Mouse (Mus musculus) stomach, embryonic 14.5 days (tissue): ENCODE data around the gene Mb21d2. TPM values are rescaled to one million over a fixed set of nuclear protein-coding genes. Genes with fewer than 3 reads are reported as not detected.

Source experiments
- ATAC-seq: fragments of 200-750 bp; cut with Nextera tagmentation; 2 replicates; pipeline ENCODE4 v1.8.0; 2017; ENCODE audit warnings: low read depth, moderate TSS enrichment; ENCODE audit not compliant: insufficient number of reproducible peaks, insufficient read depth, low FRiP score
- H3K27ac ChIP-seq: fragments of 300-500 bp; sonication (generic); 2 replicates; pipeline ENCODE4 v1.5.1; 2014; ENCODE audit warnings: mild to moderate bottlenecking, low read length, moderate library complexity, mixed read lengths
- H3K27me3 ChIP-seq: fragments of 300-500 bp; sonication (generic); 2 replicates; pipeline ENCODE4 v1.6.1; 2014; ENCODE audit warnings: low read length, control low read depth, mixed read lengths; ENCODE audit not compliant: control insufficient read depth, insufficient read depth
- H3K36me3 ChIP-seq: fragments of 300-500 bp; sonication (generic); 2 replicates; pipeline ENCODE4 v1.6.1; 2014; ENCODE audit warnings: mild to moderate bottlenecking, control low read depth, low read length, moderate library complexity, mixed read lengths; ENCODE audit not compliant: control insufficient read depth, insufficient read depth
- H3K4me1 ChIP-seq: fragments of 300-500 bp; sonication (generic); 2 replicates; pipeline ENCODE4 v1.6.1; 2014; ENCODE audit warnings: low read length, control low read depth, mixed read lengths; ENCODE audit not compliant: control insufficient read depth, insufficient read depth
- H3K4me2 ChIP-seq: fragments of 300-500 bp; sonication (generic); replicated peaks from 2 replicates; pipeline ENCODE4 v1.6.1; 2014; ENCODE audit warnings: low read depth, low read length, control low read depth
- H3K4me3 ChIP-seq: fragments of 300-500 bp; sonication (generic); 2 replicates; pipeline ENCODE4 v1.5.1; 2014; ENCODE audit warnings: low read depth, low read length, control low read depth
- H3K9ac ChIP-seq: fragments of 300-500 bp; sonication (generic); replicated peaks from 2 replicates; pipeline ENCODE4 v1.6.1; 2014; ENCODE audit warnings: low read depth, mild to moderate bottlenecking, control low read depth, low read length, moderate library complexity, mixed read lengths
- H3K9me3 ChIP-seq: fragments of 300-500 bp; sonication (generic); 2 replicates; pipeline ENCODE4 v1.6.1; 2016; ENCODE audit warnings: low read depth, low read length, control low read depth; ENCODE audit not compliant: control insufficient read depth
- WGBS: fragments of 180-500 bp; shearing (Covaris S2); extraction: QIAGEN DNeasy Blood & Tissue Kit; methylation state at CpG from one replicate; pipeline ENCODE4 v1.1.7; 2014; 5-methylcytosine and 5-hydroxymethylcytosine counted together
- polyA plus RNA-seq: library from polyadenylated mRNA; unstranded; fragments of >200 nt; fragmentation: Nextera tagmentation; extraction: Ambion mirVana; gene quantifications from 2 replicates; pipeline ENCODE4 v1.2.1, GENCODE M21; 2014

The Mb21d2 gene
- polyA plus RNA-seq, 1 experiment from 2014 or later, result 8.4 TPM

GRCm38 (mm10) chr16:28894872-28895271 lies 34.6 kb downstream of the Mb21d2 start:
- Histone ChIP-seq H3K9me3 (peaks cover 2% of the 10 kb centered on the region; the same call in 1 of the 2 replicates), H3K27me3 (no peaks in the 10 kb centered on the region), H3K36me3 (no peaks in the 10 kb centered on the region), H3K9ac (no peak overlapping the region), H3K27ac (no peak overlapping the region), H3K4me1 (peaks cover 28% of the 10 kb centered on the region; the same call in 1 of the 2 replicates), H3K4me2 (no peak overlapping the region), H3K4me3 (no peak overlapping the region)
- 64% methylated on average over 6 of the region's 6 CpGs for WGBS
- no peak for ATAC-seq

- no peak overlapping the region for H3K9ac ChIP-seq
- H3K9me3 ChIP-seq, result peaks cover 3% of the 10 kb centered on the region; the same call in 1 of the 2 replicates
- H3K4me2 ChIP-seq, result 0 out of 2 replicates have a peak overlapping the region, but pooled peaks have one; percentile 2
- H3K27me3 ChIP-seq, result no peaks in the 10 kb centered on the region
- 22% methylated on average over 5 of the region's 5 CpGs for WGBS
- peaks cover 19% of the 10 kb centered on the region; the same call in 1 of the 2 replicates for H3K4me1 ChIP-seq
- no peak overlapping the region for H3K27ac ChIP-seq
- no peak overlapping the region for H3K4me3 ChIP-seq
- no peaks in the 10 kb centered on the region for H3K36me3 ChIP-seq
- peak; percentile 46; the same call in 1 of the 2 replicates for ATAC-seq
These were observed 36.2 kb downstream of the Mb21d2 start for GRCm38 (mm10) chr16:28893266-28893665.

GRCm38 (mm10) chr16:28886201-28886745 lies 43.2 kb downstream of the Mb21d2 start:
- no peak for ATAC-seq
- no peak overlapping the region for H3K4me2 ChIP-seq
- H3K36me3 ChIP-seq, result no peaks in the 10 kb centered on the region
- H3K4me3 ChIP-seq, result no peak overlapping the region
- peaks cover 24% of the 10 kb centered on the region for H3K4me1 ChIP-seq
- peaks cover 3% of the 10 kb centered on the region; the same call in 1 of the 2 replicates for H3K9me3 ChIP-seq
- H3K9ac ChIP-seq, result no peak overlapping the region
- H3K27ac ChIP-seq, result no peak overlapping the region
- no peaks in the 10 kb centered on the region for H3K27me3 ChIP-seq
- WGBS, result 56% methylated on average over 9 of the region's 9 CpGs

- no peaks in the 10 kb centered on the region for H3K36me3 ChIP-seq
- H3K9ac ChIP-seq, result no peak overlapping the region
- peaks cover 32% of the 10 kb centered on the region for H3K4me1 ChIP-seq
- no peak overlapping the region for H3K4me3 ChIP-seq
- no peak for ATAC-seq
- H3K27me3 ChIP-seq, result no peaks in the 10 kb centered on the region
- no peak overlapping the region for H3K27ac ChIP-seq
- H3K4me2 ChIP-seq, result no peak overlapping the region
- 76% methylated on average over 8 of the region's 8 CpGs for WGBS
- H3K9me3 ChIP-seq, result peaks cover 3% of the 10 kb centered on the region; the same call in 1 of the 2 replicates
These were observed 44.0 kb downstream of the Mb21d2 start for GRCm38 (mm10) chr16:28885474-28885873.

GRCm38 (mm10) chr16:28884661-28885060 lies 44.8 kb downstream of the Mb21d2 start:
- Histone ChIP-seq H3K27ac (no peak overlapping the region), H3K4me1 (peaks cover 41% of the 10 kb centered on the region), H3K4me3 (no peak overlapping the region), H3K36me3 (no peaks in the 10 kb centered on the region), H3K4me2 (no peak overlapping the region), H3K9me3 (no peaks in the 10 kb centered on the region), H3K27me3 (no peaks in the 10 kb centered on the region), H3K9ac (no peak overlapping the region)
- WGBS, result 71% methylated on average over 5 of the region's 5 CpGs
- no peak for ATAC-seq

GRCm38 (mm10) chr16:28883649-28884048 lies 45.8 kb downstream of the Mb21d2 start:
- 67% methylated on average over 8 of the region's 8 CpGs for WGBS
- no peaks in the 10 kb centered on the region for H3K9me3 ChIP-seq
- no peak for ATAC-seq
- peaks cover 46% of the 10 kb centered on the region for H3K4me1 ChIP-seq
- no peak overlapping the region for H3K4me2 ChIP-seq
- no peak overlapping the region for H3K27ac ChIP-seq
- no peaks in the 10 kb centered on the region for H3K27me3 ChIP-seq
- no peak overlapping the region for H3K9ac ChIP-seq
- no peaks in the 10 kb centered on the region for H3K36me3 ChIP-seq
- no peak overlapping the region for H3K4me3 ChIP-seq

- Histone ChIP-seq H3K4me2 (no peak overlapping the region), H3K9me3 (no peaks in the 10 kb centered on the region), H3K36me3 (no peaks in the 10 kb centered on the region), H3K27me3 (no peaks in the 10 kb centered on the region), H3K4me3 (no peak overlapping the region), H3K4me1 (peaks cover 44% of the 10 kb centered on the region), H3K9ac (no peak overlapping the region), H3K27ac (no peak overlapping the region)
- ATAC-seq, result no peak; the same call in 1 of the 2 replicates
- 29% methylated on average over 21 of the region's 21 CpGs for WGBS
These were observed 46.6 kb downstream of the Mb21d2 start for GRCm38 (mm10) chr16:28882687-28883428.

GRCm38 (mm10) chr16:28881787-28882186 lies 47.7 kb downstream of the Mb21d2 start:
- Histone ChIP-seq H3K4me2 (no peak overlapping the region), H3K4me1 (peaks cover 40% of the 10 kb centered on the region), H3K27me3 (no peaks in the 10 kb centered on the region), H3K9me3 (no peaks in the 10 kb centered on the region), H3K27ac (no peak overlapping the region), H3K4me3 (no peak overlapping the region), H3K9ac (no peak overlapping the region), H3K36me3 (no peaks in the 10 kb centered on the region)
- ATAC-seq, result peak; percentile 29; the same call in 1 of the 2 replicates
- 22% methylated on average over 8 of the region's 8 CpGs for whole genome bisulfite sequencing
